Mouse (Mus musculus) MN1 (cell line): ENCODE data around the gene Ccl17.
A peak's percentile ranks its signal among the peaks of the same experiment; 100 is the strongest.
"Not testable (repeated sequence)": the region's sequence is repeated elsewhere in the genome, so short reads cannot be mapped to it uniquely, and the experiment has no call there.

Source experiments
- DNase-seq: peaks from one replicate; pipeline ENCODE4 v3.0.0-alpha.2; 2016; ENCODE audit warnings: low spot score

Ccl17 gene

DNA sequence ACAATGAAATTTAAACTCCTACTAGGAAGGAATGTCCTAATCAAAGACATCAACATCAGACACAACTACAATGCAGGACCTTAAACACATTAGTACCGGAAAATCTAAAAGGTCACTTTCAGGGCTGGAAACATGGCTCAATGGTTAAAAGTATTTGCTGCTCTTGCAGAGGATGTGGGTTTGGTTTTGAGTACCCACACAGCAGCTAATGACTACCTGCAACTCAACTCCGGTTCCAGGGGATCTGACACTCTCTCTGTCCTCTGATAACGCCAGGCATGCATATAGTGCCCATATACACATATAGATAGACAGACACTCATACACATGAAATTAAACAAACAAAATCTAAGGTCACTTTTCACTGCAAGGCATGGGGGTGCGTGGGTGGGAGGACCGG is 16.0 kb downstream of the Ccl17 start:
- DNase-seq, result no peak

DNA sequence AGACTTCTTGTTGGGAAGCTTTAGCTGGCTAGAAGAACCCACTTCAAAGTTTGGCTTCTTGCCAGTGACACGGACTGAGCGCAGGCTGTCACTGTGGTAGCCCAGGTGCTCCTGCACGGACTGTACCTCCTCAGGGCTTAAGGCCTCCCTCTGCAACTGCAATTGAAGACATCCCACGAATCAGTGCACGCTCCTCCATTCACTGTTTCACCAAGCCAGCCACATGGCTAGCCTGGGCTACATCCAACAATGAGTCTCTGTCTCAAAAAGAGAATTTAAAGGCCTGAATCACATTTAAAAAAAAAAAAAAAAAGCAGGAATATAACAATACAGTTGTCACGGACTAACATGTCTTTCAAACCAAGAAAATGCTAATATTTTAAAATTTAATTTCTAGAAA is 18.0 kb downstream of the Ccl17 start:
- peak; percentile 61 for DNase-seq

DNA sequence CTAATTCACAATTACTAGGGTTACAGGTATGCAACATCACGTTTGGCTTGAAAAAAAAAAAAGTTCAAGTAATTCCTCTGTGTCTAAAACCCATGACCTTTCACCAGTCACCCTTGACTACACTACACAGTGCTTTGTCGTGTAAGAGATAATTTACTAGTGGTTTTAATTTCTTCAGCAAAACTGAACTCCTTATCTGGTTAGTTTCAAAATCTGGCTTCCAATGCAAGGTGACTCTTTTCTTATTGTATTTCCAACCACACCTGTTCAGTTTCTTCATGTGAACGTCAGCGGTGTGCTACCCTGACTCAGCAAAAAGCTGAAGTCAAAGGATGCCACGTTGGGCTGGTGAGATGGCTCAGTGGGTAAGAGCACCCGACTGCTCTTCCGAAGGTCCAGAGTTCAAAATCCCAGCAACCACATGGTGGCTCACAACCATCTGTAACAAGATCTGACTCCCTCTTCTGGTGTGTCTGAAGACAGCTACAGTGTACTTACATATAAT is 23.7 kb downstream of the Ccl17 start:
- DNase-seq, result not testable (repeated sequence)

DNA sequence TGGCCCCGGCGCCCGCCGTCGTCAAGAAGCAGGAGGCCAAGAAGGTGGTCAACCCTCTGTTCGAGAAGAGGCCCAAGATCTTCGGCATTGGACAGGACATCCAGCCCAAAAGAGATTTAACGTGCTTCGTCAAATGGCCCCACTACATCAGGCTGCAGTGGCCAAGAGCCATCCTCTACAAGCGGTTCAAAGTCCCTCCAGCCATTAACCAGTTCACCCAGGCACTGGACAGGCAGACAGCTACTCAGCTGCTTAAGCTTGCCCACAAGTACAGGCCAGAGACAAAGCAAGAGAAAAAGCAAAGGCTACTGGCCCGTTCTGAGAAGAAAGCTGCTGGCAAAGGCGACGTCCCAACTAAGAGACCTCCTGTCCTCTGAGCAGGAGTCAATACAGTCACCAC is 25.5 kb downstream of the Ccl17 start:
- not testable (repeated sequence) for DNase-seq

DNA sequence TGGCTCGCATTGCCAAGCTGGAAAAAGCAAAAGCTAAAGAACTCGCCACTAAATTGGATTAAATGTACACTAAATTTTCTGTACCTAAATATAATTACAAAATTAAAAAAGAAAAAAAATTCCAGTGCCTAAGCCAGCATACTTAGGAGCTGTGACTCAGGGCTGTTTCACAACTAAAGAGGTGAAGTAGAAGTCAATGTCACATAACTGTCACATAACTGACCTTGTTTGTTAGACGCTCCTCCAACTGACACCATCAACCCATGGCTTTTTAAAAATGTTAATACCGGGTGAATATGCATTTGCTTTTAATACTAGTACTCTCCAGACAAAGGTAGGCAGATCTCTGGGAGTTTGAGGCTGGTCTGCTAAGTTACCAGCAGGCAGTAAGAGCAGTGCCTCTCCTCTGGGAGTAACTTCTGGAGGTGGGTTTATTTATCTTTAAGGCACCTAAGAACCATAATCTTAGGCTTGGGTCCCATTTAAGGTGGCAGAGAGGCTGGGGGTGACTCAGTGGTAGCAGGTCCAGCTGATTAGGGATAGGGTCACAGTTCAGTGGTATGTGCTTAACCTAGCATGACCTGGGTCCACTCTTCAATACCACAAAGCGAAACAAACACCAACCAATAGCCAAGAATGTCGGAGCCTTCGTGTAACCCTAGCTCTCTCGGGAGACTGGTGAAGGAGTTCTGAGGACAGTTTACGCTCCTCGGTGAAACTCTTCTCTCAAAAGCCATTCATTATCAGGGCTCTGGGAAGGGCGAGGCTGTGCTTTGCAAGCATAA is 26.4 kb downstream of the Ccl17 start:
- DNase-seq, result no peak

DNA sequence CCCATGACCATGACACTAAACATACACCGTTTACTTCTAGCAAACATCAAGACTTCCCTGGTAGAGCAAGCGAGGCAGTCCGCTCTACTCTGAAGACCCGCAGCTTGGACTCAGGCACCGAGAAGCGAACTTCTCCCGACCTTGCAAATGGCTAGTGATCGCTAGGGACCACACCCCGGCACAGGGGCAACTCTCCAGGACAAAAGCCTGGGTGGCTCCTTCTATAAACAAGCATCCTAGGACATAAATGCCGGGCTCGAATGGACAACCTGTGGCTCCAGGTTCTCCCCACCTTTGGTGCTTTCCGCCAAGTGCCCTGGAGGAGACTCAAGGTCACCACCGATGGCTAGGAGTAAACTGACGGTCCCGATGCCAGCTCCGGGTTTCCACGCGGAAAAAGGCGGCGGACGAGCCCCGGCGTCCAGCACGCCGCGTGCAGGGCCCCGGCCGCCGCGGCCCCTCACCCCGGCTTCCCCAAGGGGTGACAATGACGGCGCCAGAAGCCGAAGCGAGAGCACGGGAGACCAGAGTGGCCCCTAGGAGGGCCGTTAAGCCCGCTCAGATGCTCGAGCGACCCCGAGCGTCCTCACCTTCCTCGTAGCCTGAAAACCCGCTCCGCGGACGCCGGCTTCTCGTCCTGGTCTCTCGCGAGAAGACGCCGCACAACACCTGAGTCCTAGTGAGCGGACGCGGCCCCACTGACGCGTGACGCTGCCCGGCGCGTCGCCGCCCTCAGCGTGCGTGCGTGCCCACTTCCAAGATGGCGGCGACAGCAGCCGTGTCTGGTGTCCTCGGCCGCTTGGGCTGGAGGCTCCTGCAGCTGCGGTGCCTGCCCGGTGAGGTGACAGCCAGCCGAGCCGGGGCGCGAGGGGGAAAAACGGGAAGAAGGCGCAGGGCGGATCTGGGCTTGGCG is 27.7 kb downstream of the Ccl17 start, which contains the start of the genes Coq9 and Ciapin1:
Coq9 (plus strand) TSS at position 660 of the 913 bp plus-strand sequence.
Ciapin1 (minus strand) TSS at position 697 of the 913 bp plus-strand sequence.
- peak; percentile 99 for DNase-seq

DNA sequence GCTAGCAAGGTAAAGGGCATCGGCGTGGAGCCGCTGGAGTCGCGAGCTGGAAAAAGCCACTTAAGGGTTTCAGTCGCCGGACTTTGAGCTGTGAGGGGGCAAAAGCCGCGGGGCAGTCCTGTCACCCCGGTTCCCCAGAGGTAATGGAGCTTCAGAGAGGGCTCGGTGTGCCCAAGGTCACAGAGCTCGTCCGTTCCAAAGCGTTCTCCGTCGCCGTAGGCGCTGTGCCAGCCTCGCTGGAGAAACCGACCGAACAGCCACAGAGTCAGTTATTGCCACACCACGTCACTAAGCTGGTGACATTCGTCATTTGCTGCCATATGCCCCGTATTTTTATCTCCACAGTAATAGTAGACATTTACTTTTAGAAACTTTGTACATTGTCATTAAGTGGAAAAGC is 28.3 kb downstream of the Ccl17 start:
- DNase-seq, result peak; percentile 69

DNA sequence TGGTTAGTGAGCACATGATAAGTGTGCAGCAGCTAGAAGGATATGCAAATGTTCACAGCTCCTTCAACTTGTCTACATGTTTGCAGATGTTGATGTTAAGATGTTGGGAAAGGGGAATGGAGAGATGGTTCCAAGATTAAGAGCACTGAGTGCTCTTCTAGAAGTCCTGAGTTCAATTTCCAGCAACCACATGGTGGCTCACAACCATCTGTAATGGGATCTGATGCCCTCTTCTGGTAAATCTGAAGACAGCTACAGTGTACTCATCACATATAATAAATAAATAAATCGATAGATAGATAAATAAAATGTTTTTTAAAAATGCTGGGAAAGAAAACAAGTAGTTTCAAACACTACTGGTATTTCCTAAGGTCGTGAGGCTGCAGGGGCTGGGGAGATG is 30.9 kb downstream of the Ccl17 start:
- DNase-seq, result no peak

DNA sequence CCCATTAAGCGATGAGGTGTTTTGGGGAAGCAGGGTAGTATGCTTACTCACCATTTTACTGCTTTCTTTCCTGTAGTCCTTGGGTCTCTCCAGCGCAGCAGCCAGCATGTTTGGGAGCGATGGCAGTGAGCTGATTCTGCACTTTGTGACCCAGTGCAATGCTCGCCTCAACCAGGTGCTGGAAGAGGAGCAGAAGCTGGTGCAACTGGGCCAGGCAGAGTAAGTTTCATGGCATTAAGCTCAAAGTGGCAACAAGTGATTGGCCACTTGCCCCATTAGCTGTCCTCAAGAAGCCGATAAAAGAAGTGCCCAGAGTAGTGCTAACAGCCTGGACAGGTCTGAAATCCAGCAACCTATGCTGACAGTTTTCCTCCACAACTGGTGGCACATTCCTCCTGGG is 39.8 kb downstream of the Ccl17 start:
- DNase-seq, result no peak

DNA sequence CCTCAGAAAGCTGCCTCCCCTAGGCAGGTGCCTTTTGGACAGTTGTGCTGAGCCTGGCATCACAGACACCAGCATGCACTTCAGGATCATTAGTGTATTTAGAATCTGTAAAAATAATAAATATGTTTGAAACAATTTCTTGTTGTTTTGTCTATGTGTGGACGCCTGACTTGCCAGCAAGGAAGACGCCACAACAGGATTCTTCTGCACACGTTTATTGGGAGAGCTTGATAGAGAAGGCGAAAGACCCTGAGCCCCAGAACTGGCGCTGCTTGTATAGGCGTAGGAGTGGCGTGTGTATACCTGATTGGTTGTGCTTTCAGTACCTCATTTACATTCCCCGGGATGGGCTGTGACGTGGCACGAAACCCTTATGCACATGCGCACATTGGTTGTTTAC is 44.5 kb downstream of the Ccl17 start:
- DNase-seq, result not testable (repeated sequence)

DNA sequence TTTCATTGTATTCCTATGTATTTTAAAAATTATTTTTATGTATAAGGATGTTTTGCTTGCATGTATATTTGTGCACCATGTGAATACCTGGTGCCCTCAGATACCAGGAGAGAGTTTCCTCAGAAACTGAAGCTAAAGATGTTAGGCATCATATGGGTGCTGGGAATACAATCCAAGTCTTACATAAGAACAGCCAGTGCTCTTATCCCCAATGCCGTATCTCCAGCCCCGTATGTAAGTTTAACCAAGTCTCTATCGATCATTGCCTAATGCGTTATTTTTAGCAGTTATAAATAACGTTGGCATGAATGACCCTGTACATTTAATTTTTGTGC is 46.7 kb downstream of the Ccl17 start:
- no peak for DNase-seq

DNA sequence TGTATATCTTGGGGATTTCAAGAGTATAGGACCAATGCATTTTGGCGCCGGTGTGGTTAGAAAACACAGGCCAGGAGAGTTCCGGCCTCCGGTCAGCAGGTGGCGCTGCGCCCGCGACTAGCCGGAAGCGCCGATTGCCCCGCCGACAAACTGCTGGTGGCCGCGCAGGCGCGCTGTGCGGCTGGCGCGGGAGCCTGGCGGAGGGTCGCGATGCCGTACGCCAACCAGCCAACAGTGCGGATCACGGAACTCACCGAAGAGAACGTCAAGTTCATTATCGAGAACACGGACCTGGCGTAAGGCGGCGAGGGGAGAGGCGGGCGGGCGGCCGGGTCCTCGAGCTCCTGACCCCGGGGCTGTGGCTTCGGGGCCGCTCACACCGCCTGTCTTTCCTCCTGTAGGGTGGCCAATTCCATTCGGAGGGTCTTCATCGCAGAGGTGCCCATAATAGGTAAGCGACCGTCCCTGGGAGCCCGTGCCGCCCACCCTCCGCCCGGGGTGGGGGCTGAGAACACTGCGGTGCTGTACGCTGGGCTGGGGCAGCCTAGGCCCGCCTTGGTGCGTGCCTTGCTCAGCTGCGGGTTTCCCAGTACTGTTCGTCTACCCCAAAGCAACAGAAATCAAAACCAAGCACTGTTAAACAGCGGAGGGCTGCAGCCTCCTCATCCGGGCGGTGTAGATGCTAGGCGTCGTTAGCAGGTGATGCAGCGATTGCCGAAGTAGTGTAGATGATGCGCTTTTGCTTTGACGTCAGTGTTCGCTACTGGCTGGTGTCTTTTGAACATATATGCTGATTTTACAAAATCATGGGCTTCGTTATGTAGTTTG is 47.3 kb downstream of the Ccl17 start, which contains the start of gene Polr2c:
Polr2c (plus strand) TSS at position 105 of the 828 bp plus-strand sequence.
- DNase-seq, result peak; percentile 94

DNA sequence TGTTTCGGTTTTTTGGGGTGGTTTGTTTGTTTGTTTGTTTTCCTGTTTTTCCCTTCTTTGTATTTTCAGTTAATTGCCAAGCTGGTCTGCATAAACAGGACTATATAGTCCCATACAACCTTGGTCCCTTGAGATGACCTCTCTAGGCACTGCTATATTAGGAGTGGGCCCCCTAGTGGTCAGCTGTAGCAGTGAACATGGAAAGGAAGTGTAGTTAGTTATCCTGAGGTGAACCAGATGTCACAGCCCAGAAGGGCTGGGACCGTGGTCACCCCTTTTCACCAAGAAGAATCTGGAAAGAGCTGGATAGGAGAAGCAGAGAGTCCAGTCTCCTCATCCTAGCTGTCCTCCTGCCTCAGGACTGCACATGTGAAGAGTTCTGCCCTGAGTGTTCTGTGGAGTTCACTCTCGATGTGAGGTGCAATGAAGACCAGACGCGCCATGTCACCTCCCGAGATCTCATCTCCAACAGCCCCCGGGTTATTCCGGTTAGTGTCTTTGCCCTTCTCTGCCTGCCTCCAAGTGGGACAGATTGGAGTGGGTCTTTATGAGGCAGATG is 51.2 kb downstream of the Ccl17 start:
- peak; percentile 83 for DNase-seq
